Mouse (Mus musculus) E14TG2a.4 (cell line): ENCODE data around the gene Eif4e3.

ENCODE experiments used
- H3K27me3 ChIP-seq: 2 replicates; pipeline ENCODE4 v1.6.1; 2014; ENCODE audit warnings: low read length, control low read depth; ENCODE audit not compliant: insufficient read depth
- H3K36me3 ChIP-seq: 2 replicates; pipeline ENCODE4 v1.6.1; 2014; ENCODE audit warnings: low read length, control low read depth; ENCODE audit not compliant: insufficient read depth
- H3K4me1 ChIP-seq: replicated peaks from 2 replicates; pipeline ENCODE4 v1.6.1; 2014; ENCODE audit warnings: low read depth, low read length, control low read depth
- H3K4me3 ChIP-seq: replicated peaks from 2 replicates; pipeline ENCODE4 v1.5.1; 2014; ENCODE audit warnings: mild to moderate bottlenecking, low read length
- H3K9me3 ChIP-seq: 2 replicates; pipeline ENCODE4 v1.6.1; 2014; ENCODE audit warnings: low read length, control low read depth
- CTCF ChIP-seq: conservative IDR thresholded peaks from 2 replicates; pipeline ENCODE4 v1.5.1; 2014; ENCODE audit warnings: low read length
- NANOG ChIP-seq: IDR thresholded peaks from 2 replicates; pipeline ENCODE4 v1.6.1; 2014; ENCODE audit warnings: borderline replicate concordance, low read length, mixed read lengths
- POU5F1 ChIP-seq: IDR thresholded peaks from 2 replicates; pipeline ENCODE4 v1.6.1; 2014; ENCODE audit warnings: low read length, borderline replicate concordance

Gene Eif4e3

DNA sequence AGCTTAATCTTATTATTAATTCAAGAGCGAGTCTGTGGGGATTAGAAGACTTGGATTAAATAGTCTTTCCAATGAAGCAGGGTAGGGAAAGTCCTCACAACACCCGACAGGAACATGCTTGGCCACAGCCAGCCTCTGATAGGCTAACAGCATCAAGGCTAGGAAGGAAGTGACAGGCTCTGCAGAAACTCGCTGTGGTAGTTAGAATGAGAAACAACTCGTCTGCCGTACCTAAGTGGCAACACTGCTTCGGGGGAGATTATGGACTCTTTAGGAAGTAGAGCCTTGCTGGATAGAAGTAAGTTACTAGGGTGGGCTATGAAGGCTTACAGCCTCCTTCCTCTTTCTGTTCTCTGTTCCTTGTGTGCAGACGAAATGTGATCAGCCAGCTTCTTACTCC is 11.1 kb downstream of the Eif4e3 start:
- Histone ChIP-seq H3K27me3 (peaks cover 7% of the 10 kb centered on the region), H3K4me3 (no peak overlapping the region), H3K4me1 (no peaks in the 10 kb centered on the region), H3K9me3 (no peaks in the 10 kb centered on the region), H3K36me3 (no peaks in the 10 kb centered on the region)
- TF ChIP-seq CTCF, result no peak
- TF ChIP-seq NANOG, result no peak
- no peak for TF ChIP-seq POU5F1

DNA sequence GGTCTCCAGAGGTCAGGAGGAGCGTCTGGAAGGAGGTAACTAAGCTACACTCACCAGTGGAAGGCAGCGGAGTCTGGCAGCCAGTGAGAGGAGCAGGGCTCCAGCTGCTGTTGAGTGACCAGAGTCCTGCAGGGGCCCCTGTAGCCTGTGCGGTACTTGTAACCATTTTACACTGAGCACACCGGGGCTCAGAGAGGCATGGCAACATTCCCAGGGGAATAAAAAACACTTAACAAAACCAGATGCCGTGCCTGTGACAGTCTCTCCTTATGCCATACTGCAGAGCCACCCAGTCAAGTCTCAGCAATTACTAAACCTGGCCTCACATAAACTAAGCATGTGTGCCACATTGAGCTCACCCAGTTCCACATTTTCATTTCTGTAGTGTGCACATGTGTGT is 12.2 kb downstream of the Eif4e3 start:
- Histone ChIP-seq H3K27me3 (peaks cover 12% of the 10 kb centered on the region), H3K36me3 (no peaks in the 10 kb centered on the region), H3K9me3 (no peaks in the 10 kb centered on the region), H3K4me1 (no peaks in the 10 kb centered on the region), H3K4me3 (no peak overlapping the region)
- TF ChIP-seq CTCF, result no peak
- no peak for TF ChIP-seq POU5F1
- no peak for TF ChIP-seq NANOG

DNA sequence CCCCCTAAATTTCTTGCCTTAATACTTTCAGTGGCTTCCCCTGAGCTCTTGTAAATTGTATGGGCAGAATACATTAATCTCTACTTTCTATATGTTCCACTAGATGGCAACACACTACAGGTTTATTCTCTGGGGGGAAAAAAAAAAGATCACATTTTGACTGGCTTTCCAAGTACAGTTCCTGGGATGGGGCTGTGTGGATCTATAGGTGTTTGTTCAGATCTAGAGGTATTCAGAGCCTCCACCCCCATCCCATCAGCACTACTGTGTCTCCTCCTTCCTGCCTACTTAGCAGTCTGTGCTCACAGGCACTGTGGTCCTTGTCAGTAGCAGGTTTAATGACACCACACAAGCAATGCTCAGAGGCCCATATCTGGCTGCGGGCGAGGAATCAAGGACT is 14.2 kb downstream of the Eif4e3 start:
- no peaks in the 10 kb centered on the region for H3K4me1 ChIP-seq
- TF ChIP-seq NANOG (no peak), POU5F1 (no peak), CTCF (no peak)
- H3K36me3 ChIP-seq, result no peaks in the 10 kb centered on the region
- H3K9me3 ChIP-seq, result no peaks in the 10 kb centered on the region
- no peak overlapping the region for H3K4me3 ChIP-seq
- peaks cover 5% of the 10 kb centered on the region; the same call in 1 of the 2 replicates for H3K27me3 ChIP-seq

DNA sequence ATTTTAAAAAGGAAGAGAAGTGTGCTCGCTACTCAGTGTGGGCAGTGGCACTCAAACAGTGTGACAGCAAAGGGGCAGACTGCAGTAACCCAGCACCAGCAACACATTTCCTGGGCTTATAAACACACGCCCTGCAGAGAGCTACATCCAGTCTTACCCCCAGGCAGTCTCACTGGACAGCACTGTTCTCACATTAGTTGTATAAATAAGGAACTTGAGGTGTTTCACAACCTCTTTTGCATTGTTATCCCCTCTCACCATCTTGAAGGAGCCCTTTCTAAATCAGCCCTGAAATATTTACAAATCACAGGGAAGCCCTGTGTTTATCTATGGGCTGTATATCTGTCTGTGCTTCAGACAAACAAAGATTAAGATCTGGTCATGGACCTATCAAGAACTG is 17.3 kb downstream of the Eif4e3 start:
- Histone ChIP-seq H3K9me3 (no peaks in the 10 kb centered on the region), H3K27me3 (peaks cover 10% of the 10 kb centered on the region; the same call in 1 of the 2 replicates), H3K36me3 (no peaks in the 10 kb centered on the region), H3K4me1 (peaks cover 5% of the 10 kb centered on the region), H3K4me3 (no peak overlapping the region)
- TF ChIP-seq CTCF, result no peak
- no peak for TF ChIP-seq POU5F1
- TF ChIP-seq NANOG, result no peak

DNA sequence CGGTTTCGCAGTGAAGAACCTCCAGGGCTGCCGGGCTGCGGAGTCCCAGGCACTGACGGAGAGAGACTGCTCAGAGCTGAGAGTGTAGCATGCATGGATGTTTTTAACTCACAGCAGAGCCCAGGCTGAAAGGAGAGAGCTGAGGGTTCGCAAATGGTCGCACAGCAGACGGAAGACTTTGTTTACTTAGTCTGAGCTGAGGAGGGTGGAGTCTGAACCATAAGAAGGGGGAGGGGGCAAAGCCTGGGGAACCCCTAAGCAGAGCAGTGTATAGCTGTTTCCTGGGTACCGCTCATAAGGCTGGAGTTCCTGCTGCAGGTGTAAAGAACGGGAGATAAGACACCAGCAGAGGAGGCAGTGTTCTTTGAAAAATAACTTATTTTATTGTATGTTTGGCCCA is 20.2 kb downstream of the Eif4e3 start:
- TF ChIP-seq POU5F1 (no peak), NANOG (no peak), CTCF (no peak)
- Histone ChIP-seq H3K4me3 (no peak overlapping the region), H3K27me3 (peaks cover 14% of the 10 kb centered on the region; the same call in 1 of the 2 replicates), H3K36me3 (no peaks in the 10 kb centered on the region), H3K4me1 (peaks cover 5% of the 10 kb centered on the region), H3K9me3 (no peaks in the 10 kb centered on the region)

DNA sequence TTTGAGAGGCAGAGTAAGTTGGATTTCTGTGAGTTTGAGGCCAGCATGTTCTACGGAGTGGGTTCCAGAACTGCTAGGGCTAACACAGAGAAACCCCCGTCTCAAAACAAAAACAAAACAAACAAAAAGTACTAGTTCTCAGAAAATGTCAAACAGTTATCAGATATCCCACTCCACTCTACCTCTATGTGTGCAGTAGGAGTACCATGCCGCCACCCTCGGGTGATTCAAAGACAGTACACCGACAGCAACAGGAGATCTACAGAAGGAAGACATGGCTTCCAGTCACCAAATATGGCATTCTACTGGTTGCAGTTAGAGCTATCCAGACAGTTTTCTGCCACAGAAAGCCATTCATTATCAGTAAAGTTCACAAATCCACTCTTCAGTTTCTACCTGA is 21.7 kb downstream of the Eif4e3 start:
- TF ChIP-seq NANOG (no peak), CTCF (no peak), POU5F1 (no peak)
- peaks cover 5% of the 10 kb centered on the region for H3K4me1 ChIP-seq
- H3K9me3 ChIP-seq, result no peaks in the 10 kb centered on the region
- H3K27me3 ChIP-seq, result 0 out of 2 replicates have a peak, but pooled peaks cover 9% of the 10 kb centered on the region
- no peaks in the 10 kb centered on the region for H3K36me3 ChIP-seq
- no peak overlapping the region for H3K4me3 ChIP-seq

DNA sequence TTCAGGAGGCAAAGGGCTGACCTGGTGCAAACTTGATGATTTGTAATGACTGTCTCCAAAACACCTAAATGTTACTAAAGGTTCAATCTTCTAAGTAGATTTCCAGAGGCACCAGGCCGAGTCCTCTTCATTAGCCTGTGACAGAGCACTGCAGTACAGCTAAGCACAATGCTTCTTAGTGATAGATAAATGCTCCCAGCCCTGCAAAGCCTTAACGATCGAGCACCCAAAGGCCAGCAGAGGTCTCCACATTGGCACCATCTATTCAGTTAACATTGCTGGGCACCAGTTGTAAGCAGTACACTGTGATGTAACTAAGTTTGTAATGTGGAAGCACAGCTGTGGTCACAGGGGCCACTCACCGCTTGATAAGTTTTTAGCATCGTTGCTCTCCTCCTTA is 22.2 kb downstream of the Eif4e3 start:
- Histone ChIP-seq H3K4me1 (peaks cover 5% of the 10 kb centered on the region), H3K36me3 (no peaks in the 10 kb centered on the region), H3K27me3 (0 out of 2 replicates have a peak, but pooled peaks cover 12% of the 10 kb centered on the region), H3K4me3 (no peak overlapping the region), H3K9me3 (no peaks in the 10 kb centered on the region)
- TF ChIP-seq POU5F1, result no peak
- TF ChIP-seq NANOG, result no peak
- TF ChIP-seq CTCF, result no peak

DNA sequence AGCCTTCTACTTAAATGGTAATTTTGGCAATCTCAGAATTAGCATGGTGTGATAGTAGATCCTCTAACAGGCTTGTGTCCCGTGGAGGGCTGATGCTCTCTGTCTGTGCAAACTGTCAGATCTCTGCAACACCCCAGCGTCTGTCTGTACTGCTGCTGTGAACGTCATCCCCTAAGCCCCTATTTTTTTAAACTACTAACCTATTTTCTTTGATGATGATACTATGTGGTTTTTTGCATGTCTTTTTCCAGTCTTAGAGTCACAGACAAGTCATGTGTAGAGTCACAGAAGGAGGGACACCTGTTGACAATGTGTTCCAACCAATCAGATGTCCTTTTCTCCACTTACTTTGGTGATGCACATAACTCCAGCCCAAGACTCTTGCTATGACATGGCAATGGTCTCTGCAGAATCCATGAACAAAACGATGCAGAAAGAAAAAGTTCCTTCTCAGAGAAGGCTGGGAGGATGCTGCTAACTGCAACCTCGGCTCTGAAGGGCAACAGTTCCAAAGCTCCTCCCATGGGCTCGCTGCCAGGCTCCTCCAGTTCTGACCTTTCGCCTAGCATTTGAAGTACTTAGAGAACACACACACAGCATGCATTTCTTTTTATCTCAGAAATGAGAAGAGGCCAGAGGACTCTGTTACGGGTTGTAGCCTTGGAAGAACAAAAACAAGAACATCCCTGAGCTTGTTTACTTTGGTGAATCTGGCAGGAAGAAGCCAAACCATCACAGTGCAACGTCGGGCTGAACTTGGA is 23.0 kb downstream of the Eif4e3 start:
- H3K9me3 ChIP-seq, result no peaks in the 10 kb centered on the region
- 0 out of 2 replicates have a peak, but pooled peaks cover 12% of the 10 kb centered on the region for H3K27me3 ChIP-seq
- peaks cover 5% of the 10 kb centered on the region for H3K4me1 ChIP-seq
- TF ChIP-seq POU5F1, result no peak
- TF ChIP-seq CTCF, result no peak
- TF ChIP-seq NANOG, result no peak
- H3K36me3 ChIP-seq, result no peaks in the 10 kb centered on the region
- no peak overlapping the region for H3K4me3 ChIP-seq

DNA sequence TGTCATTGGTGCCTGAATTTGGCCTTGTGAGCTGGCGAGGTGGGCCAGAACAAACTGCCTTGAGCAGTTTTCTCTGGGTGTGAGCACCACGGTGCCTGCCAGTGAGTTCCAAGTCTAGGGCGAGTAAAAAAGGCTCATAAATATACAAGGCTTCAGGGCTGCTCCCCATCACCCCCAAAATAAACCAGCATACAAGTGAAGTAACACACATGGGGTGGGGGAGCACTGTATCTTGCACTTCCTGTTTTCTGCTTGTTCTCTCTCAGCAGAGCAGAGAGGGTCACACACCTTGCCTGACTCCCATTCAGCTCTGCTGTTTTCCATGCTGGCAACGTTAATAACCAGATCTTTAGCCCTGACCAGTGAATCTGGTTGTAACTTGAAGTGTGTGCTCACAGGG is 29.1 kb downstream of the Eif4e3 start:
- no peak for TF ChIP-seq NANOG
- TF ChIP-seq POU5F1, result no peak
- TF ChIP-seq CTCF, result no peak
- no peak overlapping the region for H3K4me3 ChIP-seq

More for the DNA sequence above, 29.1 kb downstream of the Eif4e3 start:
- H3K27me3 ChIP-seq, result peaks cover 19% of the 10 kb centered on the region
- no peaks in the 10 kb centered on the region for H3K9me3 ChIP-seq
- H3K4me1 ChIP-seq, result peaks cover 5% of the 10 kb centered on the region; the same call in 1 of the 2 replicates
- H3K36me3 ChIP-seq, result no peaks in the 10 kb centered on the region
